Mouse (Mus musculus) limb, embryonic 12.5 days (tissue): ENCODE results near the gene Igf2bp1. TPM values are rescaled to one million over a fixed set of nuclear protein-coding genes. Genes with fewer than 3 reads are reported as not detected.

Experiments
- ATAC-seq: fragments of 200-750 bp; cut with Nextera tagmentation; 2 replicates; pipeline ENCODE4 v1.8.0; 2017; ENCODE audit warnings: low read depth, moderate TSS enrichment; ENCODE audit not compliant: insufficient number of reproducible peaks, insufficient read depth, low FRiP score, low TSS enrichment
- H3K27ac ChIP-seq: fragments of 300-500 bp; sonication (generic); 2 replicates; pipeline ENCODE4 v1.5.1; 2016; ENCODE audit warnings: mild to moderate bottlenecking, moderate library complexity
- H3K27me3 ChIP-seq: fragments of 300-500 bp; sonication (generic); 2 replicates; pipeline ENCODE4 v1.6.1; 2016; ENCODE audit warnings: mild to moderate bottlenecking, moderate library complexity
- H3K36me3 ChIP-seq: fragments of 300-500 bp; sonication (generic); 2 replicates; pipeline ENCODE4 v1.6.1; 2016; ENCODE audit warnings: mild to moderate bottlenecking, moderate library complexity
- H3K4me1 ChIP-seq: fragments of 300-500 bp; sonication (generic); replicated peaks from 2 replicates; pipeline ENCODE4 v1.6.1; 2016
- H3K4me2 ChIP-seq: fragments of 300-500 bp; sonication (generic); 2 replicates; pipeline ENCODE4 v1.6.1; 2016; ENCODE audit warnings: mild to moderate bottlenecking, moderate library complexity
- H3K4me3 ChIP-seq: fragments of 300-500 bp; sonication (generic); replicated peaks from 2 replicates; pipeline ENCODE4 v1.5.1; 2016; ENCODE audit warnings: mild to moderate bottlenecking
- H3K9ac ChIP-seq: fragments of 300-500 bp; sonication (generic); replicated peaks from 2 replicates; pipeline ENCODE4 v1.6.1; 2016; ENCODE audit warnings: mild to moderate bottlenecking, moderate library complexity
- H3K9me3 ChIP-seq: fragments of 300-500 bp; sonication (generic); 2 replicates; pipeline ENCODE4 v1.6.1; 2016; ENCODE audit warnings: mild to moderate bottlenecking, moderate library complexity
- WGBS: fragments of 180-500 bp; shearing (Covaris S2); methylation state at CpG from one replicate; pipeline ENCODE4 v1.1.7; 2016; 5-methylcytosine and 5-hydroxymethylcytosine counted together
- polyA plus RNA-seq: library from polyadenylated mRNA; unstranded; fragments of >200 nt; fragmentation: Nextera tagmentation; extraction: Ambion mirVana; gene quantifications from 2 replicates; pipeline ENCODE4 v1.2.1, GENCODE M21; 2016

The Igf2bp1 gene
- polyA plus RNA-seq, 1 experiment from 2014 or later: 122 TPM

DNA sequence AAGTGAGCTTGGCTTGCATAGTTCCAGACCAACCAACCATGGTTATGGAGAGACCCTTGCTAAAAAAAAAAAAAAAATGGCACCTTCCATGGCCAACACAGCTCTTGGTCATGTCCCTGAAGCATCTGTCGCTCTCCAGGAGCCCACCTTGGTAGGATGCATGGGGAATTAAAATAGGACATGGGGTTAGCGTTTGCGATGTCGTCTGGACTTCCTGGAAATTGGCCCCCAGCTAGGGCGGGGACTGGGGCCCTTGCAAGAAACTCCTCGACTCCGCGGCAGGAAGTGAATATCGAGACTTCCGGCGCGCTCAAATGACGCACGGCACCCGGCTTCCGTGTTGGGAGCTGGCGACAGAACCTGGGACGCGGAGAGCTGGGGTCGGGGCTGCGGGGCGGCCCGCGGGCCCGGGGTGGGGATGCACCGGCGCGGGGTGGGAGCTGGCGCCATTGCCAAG is 28.9 kb upstream of the Igf2bp1 start, which contains the start of gene Snf8:
Gene Snf8 (plus strand): TSS at position 290 of the 457 bp plus-strand sequence.
- ATAC-seq: peak; percentile 63
- Histone ChIP-seq H3K9ac (peak within 1 kb of the TSS; percentile 70), H3K27me3 (no peaks in the 10 kb centered on the region; the same call in 1 of the 2 replicates), H3K9me3 (no peaks in the 10 kb centered on the region), H3K27ac (peak within 1 kb of the TSS; percentile 31; the same call in 1 of the 2 replicates), H3K4me2 (peak within 1 kb of the TSS; percentile 90), H3K4me1 (peaks cover 7% of the 10 kb centered on the region), H3K36me3 (peaks cover 11% of the 10 kb centered on the region; the same call in 1 of the 2 replicates), H3K4me3 (peak within 1 kb of the TSS; percentile 81)
- WGBS: 1% methylated on average over 29 of the region's 29 CpGs

GRCm38 (mm10) chr11:96034116-96034515 is 28.4 kb upstream of the Igf2bp1 start:
- H3K9me3 ChIP-seq: no peaks in the 10 kb centered on the region
- H3K9ac ChIP-seq: no peak overlapping the region; the same call in 1 of the 2 replicates
- peaks cover 7% of the 10 kb centered on the region; the same call in 1 of the 2 replicates for H3K36me3 ChIP-seq
- H3K4me1 ChIP-seq: peaks cover 7% of the 10 kb centered on the region
- WGBS: 46% methylated on average over 8 of the region's 8 CpGs
- peak overlapping the region; percentile 81 for H3K4me3 ChIP-seq
- no peak for ATAC-seq
- H3K27ac ChIP-seq: no peak overlapping the region
- H3K27me3 ChIP-seq: no peaks in the 10 kb centered on the region; the same call in 1 of the 2 replicates
- H3K4me2 ChIP-seq: peak overlapping the region; percentile 90

DNA sequence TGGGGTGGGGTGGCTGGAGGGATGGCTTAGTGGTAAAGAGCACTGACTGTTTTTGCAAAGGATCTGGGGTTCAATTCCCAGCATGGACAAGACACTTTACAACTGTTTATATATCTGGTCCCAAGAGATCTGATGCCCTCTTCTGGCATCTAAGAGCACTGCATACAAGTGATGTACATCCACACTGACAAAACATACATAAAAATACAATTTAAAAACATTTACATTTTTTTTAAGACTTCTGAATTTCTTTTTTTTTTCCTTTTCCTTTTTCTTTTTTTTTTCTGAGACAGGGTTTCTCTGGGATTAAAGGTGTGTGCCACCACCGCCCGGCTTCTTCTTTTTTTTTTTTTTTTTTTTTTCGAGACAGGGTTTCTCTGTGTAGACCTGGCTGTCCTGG is 27.5 kb upstream of the Igf2bp1 start:
- Histone ChIP-seq H3K4me2 (no peak overlapping the region), H3K36me3 (no peaks in the 10 kb centered on the region), H3K27me3 (no peaks in the 10 kb centered on the region; the same call in 1 of the 2 replicates), H3K4me1 (peaks cover 7% of the 10 kb centered on the region), H3K4me3 (no peak overlapping the region), H3K9me3 (no peaks in the 10 kb centered on the region), H3K27ac (no peak overlapping the region), H3K9ac (no peak overlapping the region)
- ATAC-seq: no peak
- 95% methylated on average over 3 of the region's 3 CpGs for WGBS

- peaks cover 7% of the 10 kb centered on the region for H3K4me1 ChIP-seq
- H3K4me2 ChIP-seq: no peak overlapping the region
- H3K36me3 ChIP-seq: no peaks in the 10 kb centered on the region
- no peak for ATAC-seq
- WGBS: 83% methylated on average over 2 of the region's 2 CpGs
- H3K9me3 ChIP-seq: no peaks in the 10 kb centered on the region
- no peak overlapping the region for H3K27ac ChIP-seq
- no peaks in the 10 kb centered on the region; the same call in 1 of the 2 replicates for H3K27me3 ChIP-seq
- no peak overlapping the region for H3K4me3 ChIP-seq
- no peak overlapping the region for H3K9ac ChIP-seq
These were observed 26.0 kb upstream of the Igf2bp1 start for GRCm38 (mm10) chr11:96031701-96032100.

- H3K27me3 ChIP-seq: no peaks in the 10 kb centered on the region; the same call in 1 of the 2 replicates
- WGBS: 84% methylated on average over 3 of the region's 3 CpGs
- no peak for ATAC-seq
These were observed 24.8 kb upstream of the Igf2bp1 start for GRCm38 (mm10) chr11:96030571-96030970.

DNA sequence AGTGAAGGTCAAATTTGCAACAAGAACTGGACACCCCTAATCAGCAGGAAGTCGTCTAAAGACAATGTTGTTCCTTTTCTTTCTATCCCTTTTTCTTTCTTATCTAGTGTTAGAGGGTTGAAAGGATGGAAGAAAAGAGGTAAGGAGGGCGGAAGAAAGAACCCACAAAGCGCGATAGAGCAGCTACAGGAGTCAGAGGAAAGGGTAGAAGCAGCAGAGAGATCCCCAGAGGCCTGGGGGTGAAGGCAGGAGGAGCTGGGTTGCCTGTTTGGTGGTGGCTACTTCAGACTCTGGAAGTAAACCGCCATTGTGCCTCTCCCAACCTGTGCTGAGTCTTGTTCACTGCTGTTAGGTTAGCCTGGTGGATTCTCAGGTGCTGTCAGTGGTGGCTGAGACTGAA is 22.4 kb upstream of the Igf2bp1 start:
- no peak for ATAC-seq
- Histone ChIP-seq H3K36me3 (no peaks in the 10 kb centered on the region), H3K4me3 (no peak overlapping the region), H3K27ac (no peak overlapping the region), H3K27me3 (no peaks in the 10 kb centered on the region; the same call in 1 of the 2 replicates), H3K9ac (no peak overlapping the region), H3K4me2 (no peak overlapping the region), H3K9me3 (no peaks in the 10 kb centered on the region), H3K4me1 (no peaks in the 10 kb centered on the region)
- 59% methylated on average over 5 of the region's 5 CpGs for WGBS

More at GRCm38 (mm10) chr11:96030571-96030970, 24.8 kb upstream of the Igf2bp1 start:
- H3K27ac ChIP-seq: no peak overlapping the region
- no peak overlapping the region for H3K4me2 ChIP-seq
- no peaks in the 10 kb centered on the region for H3K36me3 ChIP-seq
- no peak overlapping the region for H3K9ac ChIP-seq
- H3K4me1 ChIP-seq: peaks cover 4% of the 10 kb centered on the region
- H3K9me3 ChIP-seq: no peaks in the 10 kb centered on the region
- no peak overlapping the region for H3K4me3 ChIP-seq

GRCm38 (mm10) chr11:96020622-96021021 is 14.9 kb upstream of the Igf2bp1 start:
- Histone ChIP-seq H3K9me3 (no peaks in the 10 kb centered on the region), H3K27me3 (no peaks in the 10 kb centered on the region), H3K4me1 (peaks cover 6% of the 10 kb centered on the region; the same call in 1 of the 2 replicates), H3K4me2 (no peak overlapping the region), H3K9ac (no peak overlapping the region), H3K36me3 (no peaks in the 10 kb centered on the region), H3K4me3 (no peak overlapping the region), H3K27ac (no peak overlapping the region)
- 60% methylated on average over 4 of the region's 4 CpGs for WGBS
- no peak for ATAC-seq

- Histone ChIP-seq H3K4me1 (peaks cover 6% of the 10 kb centered on the region; the same call in 1 of the 2 replicates), H3K4me3 (no peak overlapping the region), H3K27ac (no peak overlapping the region), H3K9ac (no peak overlapping the region), H3K9me3 (no peaks in the 10 kb centered on the region), H3K27me3 (no peaks in the 10 kb centered on the region), H3K4me2 (no peak overlapping the region), H3K36me3 (no peaks in the 10 kb centered on the region)
- 12% methylated on average over 9 of the region's 9 CpGs for WGBS
- ATAC-seq: no peak
These were observed 12.2 kb upstream of the Igf2bp1 start for GRCm38 (mm10) chr11:96017941-96018351.

GRCm38 (mm10) chr11:96015421-96015820 is 9.7 kb upstream of the Igf2bp1 start:
- Histone ChIP-seq H3K27ac (no peak overlapping the region), H3K4me3 (no peak overlapping the region), H3K4me1 (peaks cover 10% of the 10 kb centered on the region; the same call in 1 of the 2 replicates), H3K9ac (no peak overlapping the region), H3K27me3 (no peaks in the 10 kb centered on the region), H3K36me3 (no peaks in the 10 kb centered on the region), H3K9me3 (no peaks in the 10 kb centered on the region), H3K4me2 (no peak overlapping the region)
- 32% methylated on average over 5 of the region's 5 CpGs for WGBS
- ATAC-seq: no peak

DNA sequence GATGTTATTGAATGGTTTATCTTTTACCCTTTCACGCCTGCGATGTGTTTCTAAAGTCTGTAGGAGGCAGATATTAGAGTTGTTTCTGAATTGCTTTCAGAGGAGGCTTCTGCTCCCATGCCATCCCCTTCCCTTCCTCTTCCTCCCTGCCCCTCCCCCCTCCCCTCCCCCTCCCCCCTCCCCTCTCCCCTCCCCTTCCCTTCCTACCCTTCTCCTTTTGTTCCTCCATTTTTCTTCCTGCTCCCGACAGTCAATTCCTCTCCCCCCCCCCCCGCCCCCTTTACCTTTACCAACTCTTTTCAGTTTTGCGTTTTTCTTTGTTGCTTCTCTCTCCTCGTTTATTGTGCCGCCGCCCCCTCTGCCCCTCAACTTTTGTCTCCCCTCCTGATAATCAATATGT is 6.2 kb upstream of the Igf2bp1 start:
- 9% methylated on average over 6 of the region's 8 CpGs for WGBS
- ATAC-seq: no peak
- H3K4me2 ChIP-seq: peak overlapping the region; percentile 44
- 0 out of 2 replicates have a peak overlapping the region, but pooled peaks have one; percentile 42 for H3K9ac ChIP-seq
- H3K27me3 ChIP-seq: no peaks in the 10 kb centered on the region
- no peaks in the 10 kb centered on the region for H3K36me3 ChIP-seq
- H3K27ac ChIP-seq: no peak overlapping the region
- no peaks in the 10 kb centered on the region for H3K9me3 ChIP-seq
- peaks cover 8% of the 10 kb centered on the region; the same call in 1 of the 2 replicates for H3K4me1 ChIP-seq
- H3K4me3 ChIP-seq: peak overlapping the region; percentile 9; the same call in 1 of the 2 replicates

DNA sequence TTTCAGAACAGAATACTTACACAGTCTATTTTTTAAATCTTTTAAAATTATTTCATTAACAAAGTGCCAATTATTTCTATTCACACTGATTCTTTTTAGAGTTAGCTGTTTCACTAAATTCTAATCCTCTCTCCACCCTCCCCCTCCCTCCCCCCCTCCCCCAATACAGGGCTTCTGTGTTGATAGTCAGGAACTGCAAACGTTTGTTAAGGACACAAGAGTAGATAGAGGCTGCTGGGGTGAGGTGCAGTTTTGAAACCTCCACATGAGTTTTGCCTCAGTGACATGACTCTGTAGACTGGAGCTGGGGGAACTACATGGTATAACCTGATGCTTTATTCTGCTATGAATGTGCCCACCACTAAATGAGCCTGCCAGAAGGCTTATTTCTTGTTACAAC is 3.1 kb upstream of the Igf2bp1 start:
- Histone ChIP-seq H3K4me1 (peaks cover 8% of the 10 kb centered on the region; the same call in 1 of the 2 replicates), H3K36me3 (no peaks in the 10 kb centered on the region), H3K4me3 (no peak overlapping the region), H3K9ac (no peak overlapping the region), H3K9me3 (no peaks in the 10 kb centered on the region), H3K27me3 (no peaks in the 10 kb centered on the region), H3K4me2 (no peak overlapping the region), H3K27ac (peak overlapping the region; percentile 47; the same call in 1 of the 2 replicates)
- 0% methylated on average over 1 of the region's 1 CpGs for WGBS
- ATAC-seq: no peak
